Mouse (Mus musculus): ENCODE data around the gene Ugt1a5.

Gene Ugt1a5

DNA sequence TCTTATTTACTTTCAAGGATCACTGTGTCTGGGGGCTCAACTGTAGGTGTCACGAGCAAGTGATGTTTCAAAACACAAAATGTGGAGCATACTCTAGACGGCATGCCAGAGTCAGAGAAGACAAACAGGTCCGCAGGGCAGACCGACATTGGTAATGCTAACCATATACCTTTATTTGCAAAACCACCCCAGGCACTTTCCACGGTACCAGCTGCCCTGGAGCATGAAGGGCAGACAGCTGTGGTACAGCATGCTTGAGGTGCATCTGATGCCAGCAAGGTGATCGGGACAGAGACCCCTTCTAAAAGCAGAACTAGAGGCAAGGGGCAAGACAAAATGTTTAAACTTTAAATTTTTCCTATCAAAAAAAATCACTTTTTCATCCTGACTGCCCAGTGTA lies 97.1 kb downstream of the Ugt1a5 start:
- DNase-seq (ENCODE audit: low spot score), result no peak

DNA sequence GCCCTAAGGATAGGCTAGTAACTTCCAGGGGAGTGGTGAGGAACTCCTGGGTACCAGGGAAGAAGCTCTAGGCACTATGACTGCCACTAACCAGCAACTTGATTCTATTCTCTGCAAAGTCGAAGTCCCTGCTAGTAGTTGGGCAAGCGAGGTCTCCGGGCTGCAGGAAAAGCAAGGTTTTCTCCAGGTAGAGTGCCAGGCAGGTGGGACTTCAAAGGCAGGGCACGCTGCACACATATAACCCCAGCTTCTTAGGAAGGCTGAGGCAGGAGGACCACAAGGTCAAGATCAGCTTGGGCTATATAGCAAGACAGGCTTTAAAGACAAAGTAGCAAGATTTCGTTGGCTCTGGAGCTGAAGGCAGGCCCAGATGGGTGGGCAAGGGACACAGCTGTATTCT lies 98.0 kb downstream of the Ugt1a5 start:
- no peak for DNase-seq (ENCODE audit: low spot score)

GRCm38 (mm10) chr1:88264237-88264868 lies 98.5 kb downstream of the Ugt1a5 start:
- DNase-seq (ENCODE audit: low spot score), result no peak

GRCm38 (mm10) chr1:88264869-88265240 lies 99.0 kb downstream of the Ugt1a5 start:
- no peak for DNase-seq (ENCODE audit: low spot score)

DNA sequence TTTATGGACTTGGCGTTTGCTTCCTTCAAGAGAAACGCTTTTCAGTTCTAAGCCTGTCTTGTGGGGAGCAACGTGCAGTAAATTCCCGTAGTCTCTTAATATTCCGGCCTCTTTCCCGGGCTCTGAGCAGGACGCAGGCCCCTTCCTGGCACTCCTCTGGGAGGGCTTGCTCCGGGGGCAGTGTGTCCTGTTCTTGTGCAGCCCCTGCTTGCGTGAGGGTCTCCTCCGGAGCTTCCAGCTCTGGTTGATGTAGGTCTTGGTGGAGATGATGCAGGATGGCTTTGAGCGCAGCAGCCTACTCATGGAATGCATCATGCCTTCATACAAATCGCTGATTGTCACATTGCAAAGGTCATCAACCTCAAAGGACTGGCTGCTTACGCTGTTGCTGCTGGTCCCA lies 100.3 kb downstream of the Ugt1a5 start:
- no peak for DNase-seq (ENCODE audit: low spot score)

GRCm38 (mm10) chr1:88267489-88267888 lies 101.7 kb downstream of the Ugt1a5 start:
- no peak for DNase-seq (ENCODE audit: low spot score)

DNA sequence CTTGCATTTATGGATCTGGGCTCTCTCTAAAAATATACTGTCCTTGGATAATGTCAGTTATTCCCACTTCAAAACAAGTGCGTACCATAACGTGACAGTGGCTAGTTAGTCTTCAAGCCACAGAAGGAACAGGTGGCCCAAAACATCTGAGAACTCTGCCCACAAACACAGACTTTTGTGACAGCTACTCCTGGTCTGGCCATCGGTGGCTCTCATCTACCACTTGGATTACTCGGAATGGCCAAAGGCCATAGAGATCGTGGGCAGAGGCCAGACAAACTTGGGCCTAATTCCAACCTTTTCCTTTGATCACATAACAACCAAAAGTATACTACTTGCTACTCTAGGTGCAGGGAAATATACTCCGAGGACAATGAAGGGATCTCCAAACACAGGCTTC lies 102.3 kb downstream of the Ugt1a5 start:
- DNase-seq (ENCODE audit: low spot score), result no peak
